Mouse (Mus musculus) embryo, embryonic 11 days (tissue): ENCODE data around the gene Shb.

ENCODE experiments used
- DNase-seq: peaks from one replicate; pipeline ENCODE4 v3.0.0-alpha.2; 2015

Shb gene

DNA sequence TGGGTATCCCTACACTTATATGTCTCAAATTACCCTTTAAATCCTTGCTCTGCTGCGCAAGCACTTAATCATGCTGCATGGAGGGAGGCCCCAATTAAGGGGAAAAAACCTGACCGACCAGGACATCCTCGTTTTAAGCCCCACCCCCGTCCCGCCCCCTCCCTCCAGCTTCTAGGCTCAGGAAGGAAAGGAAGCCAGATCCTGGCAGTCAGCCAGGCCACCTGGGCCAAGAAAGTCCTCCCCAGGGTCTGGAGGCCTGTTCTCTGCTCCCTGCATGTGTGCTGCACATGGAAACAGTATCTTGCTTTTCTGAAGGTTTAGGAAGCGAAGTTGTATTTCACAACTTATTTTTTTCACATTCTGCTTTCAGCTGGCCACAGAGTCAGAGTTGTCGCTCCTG is at the start of gene Shb:
Gene Shb (minus strand): TSS at position 96 of the 400 bp plus-strand sequence.
- peak; percentile 85 for DNase-seq

DNA sequence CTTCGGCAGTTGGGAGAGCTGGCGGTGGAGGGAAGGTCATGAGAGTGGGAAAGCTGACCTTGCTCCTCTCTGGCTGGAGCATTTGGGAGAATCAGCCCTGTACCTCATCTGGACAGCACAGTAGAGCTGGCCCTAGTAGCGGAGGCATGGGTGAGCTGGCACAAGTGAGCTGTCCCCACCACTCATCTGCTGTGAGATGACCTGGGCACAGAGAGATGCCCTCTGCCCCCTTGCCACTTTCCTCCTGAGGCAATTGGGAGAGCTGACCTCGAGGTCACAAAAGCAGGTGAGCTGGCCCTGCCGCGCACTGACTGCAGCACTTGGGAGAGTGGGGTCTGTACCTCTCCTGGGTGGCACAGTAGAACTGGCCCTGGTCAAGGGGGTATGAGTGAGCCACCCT is 48.8 kb upstream of the Shb start:
- no peak for DNase-seq

DNA sequence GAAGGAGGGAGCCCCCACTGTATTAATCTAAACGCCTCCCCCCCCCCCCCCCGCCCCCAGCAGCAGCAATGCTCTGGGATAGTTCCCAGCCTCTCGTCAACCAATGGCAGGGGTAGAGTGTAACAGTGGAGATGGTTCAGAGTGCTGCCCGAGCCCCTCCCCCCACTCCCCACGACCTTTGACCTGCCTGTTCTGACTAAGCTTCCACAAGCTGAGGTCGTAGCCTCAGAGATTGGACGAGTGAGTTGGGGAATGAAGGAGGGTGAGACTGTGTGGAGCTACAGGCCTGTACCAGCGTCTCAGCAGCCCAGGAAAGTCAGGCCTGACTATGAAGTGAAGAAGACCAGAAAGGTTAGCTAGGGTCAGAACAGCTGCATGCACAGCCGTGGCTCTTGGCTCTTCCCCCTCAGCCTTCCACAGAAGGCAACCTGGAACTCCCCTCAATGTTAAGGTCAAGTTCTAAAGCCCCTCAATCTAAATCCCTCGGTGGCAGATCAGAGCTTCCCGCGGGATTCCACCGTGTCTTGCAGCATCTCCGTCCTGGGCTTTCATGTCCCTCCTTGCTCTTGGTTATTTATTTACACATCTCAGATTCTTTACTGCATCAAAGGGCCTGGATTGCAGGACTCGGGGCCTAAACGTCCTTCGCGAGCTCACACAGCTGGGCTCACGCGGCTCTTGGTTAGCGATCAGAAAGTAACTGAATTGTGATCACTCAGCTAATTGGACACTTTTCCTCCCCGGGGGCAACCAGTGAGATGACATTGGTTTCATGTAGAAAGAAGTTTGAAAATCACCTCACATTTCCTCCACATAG is 46.5 kb upstream of the Shb start:
- DNase-seq, result peak; percentile 64

DNA sequence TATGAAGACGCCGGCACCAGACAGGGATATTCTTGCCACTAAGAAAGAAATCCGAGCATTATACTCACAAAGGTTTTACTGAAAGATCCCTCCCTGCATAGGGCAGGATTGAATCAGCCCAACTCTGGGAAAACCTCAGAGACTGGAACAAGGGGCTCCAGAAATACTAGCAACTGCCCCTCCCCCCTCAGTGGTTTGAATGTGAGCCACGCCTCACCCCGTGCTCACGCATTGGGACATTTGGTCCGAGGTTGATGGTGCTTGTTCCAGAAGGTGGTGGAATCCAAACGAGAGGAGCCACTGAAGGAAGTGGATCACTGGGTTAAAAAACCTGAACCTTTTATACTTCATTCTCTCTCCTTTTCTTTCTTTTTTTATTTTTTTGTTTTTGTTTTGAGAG is 45.4 kb upstream of the Shb start:
- DNase-seq, result peak; percentile 58

DNA sequence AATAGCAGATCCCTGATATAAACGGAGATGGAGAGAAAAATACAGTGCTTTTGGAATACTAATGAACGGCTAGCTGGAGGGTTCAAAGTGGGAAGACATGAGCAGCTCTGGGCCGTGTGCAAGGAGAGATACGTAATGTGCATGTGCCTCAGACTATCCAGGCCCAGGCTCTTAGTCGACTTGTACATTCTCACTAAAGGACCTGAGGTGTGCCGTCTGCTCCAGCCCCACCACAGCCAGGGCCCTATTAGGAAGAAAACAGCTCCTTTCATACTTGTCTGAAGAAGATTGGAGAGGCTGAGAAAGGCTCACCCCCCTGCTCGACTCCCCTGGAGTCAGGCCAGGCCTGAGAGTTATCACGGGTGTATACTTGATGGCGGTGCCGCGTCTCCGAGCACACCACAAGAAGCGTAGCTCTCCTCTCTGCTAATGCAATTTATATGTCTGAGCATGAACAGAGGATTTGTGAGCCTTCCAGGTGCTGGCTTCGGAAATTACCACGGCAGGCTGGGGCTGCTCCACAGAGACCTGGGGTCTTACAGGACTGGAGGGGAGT is 42.4 kb upstream of the Shb start:
- no peak for DNase-seq

DNA sequence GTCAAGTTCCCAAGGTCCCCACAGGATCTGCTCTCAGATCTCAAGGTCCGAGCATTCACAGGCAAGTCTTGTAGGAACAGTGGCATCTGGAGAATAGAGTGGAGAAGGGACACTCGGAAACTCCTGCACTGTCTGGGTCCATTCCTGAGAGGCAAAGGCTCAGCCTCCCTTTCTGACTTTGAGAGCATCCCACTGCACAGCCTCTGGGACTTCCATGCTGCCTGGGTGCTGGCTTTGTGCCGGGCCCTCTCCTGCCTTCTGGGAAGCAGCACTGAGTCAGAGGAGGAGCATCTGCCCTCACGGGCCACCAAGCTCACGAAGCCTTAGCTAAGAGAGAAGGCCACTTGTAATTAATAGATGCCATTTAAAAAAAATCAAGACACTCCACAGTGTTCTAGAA is 37.3 kb upstream of the Shb start:
- DNase-seq, result no peak

DNA sequence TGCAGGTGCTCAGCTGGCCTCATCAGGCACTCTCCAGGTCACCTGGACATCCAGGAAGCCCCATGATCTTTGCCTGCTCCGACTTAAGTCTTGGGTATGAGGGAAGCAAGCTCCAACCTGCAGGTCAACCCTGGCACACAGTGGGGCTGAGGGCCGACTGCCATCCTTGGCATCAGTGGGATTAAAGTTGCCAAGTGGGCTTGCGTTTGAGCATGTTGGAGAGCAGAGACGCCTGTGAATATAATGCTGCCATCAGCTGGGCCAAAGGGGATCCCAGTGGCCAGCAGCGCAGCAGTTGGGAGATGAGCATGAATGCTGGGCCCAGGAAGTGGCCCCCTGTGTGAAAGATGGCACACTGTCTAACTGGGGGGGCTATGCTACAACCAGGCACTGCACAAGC is 25.9 kb upstream of the Shb start:
- DNase-seq, result no peak

DNA sequence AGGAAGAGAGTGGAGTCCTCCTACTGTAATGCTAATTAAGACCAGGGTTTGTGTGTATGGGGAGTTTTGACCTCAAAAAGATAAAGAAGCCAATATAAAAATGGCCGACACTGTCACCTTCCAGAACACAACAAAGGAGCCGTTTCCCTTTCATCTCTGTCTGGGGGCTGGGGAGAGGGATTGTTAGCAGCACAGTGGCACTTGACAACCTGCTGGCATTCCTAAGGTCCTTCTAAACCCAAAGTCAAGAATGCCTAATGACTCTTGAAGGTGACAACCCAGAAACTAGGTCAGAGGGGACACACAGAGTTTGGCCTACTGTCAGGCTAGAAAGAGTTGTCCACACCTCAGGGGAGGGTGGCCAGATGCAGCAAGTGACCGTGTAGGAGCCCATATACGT is 20.3 kb upstream of the Shb start:
- DNase-seq, result no peak

DNA sequence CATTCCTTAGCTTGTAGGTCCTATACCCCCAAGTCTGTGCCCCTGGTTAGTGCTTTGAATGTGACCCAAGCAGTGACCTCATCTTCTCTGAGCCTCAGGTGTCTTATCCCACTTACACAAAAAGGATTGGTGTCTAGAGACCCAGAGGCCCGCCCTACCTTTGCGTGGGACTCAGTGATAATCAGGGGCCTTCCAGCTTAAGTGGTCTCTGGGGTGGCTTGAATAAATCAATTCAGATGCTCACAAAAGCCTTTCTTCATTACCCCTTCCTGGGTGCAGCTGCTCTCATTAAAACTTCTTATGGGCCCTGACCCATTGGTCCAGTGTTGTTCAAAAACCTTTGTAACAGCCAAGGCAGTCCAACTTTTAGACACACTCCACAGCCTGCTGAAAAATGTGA is 18.7 kb upstream of the Shb start:
- DNase-seq, result peak; percentile 19

DNA sequence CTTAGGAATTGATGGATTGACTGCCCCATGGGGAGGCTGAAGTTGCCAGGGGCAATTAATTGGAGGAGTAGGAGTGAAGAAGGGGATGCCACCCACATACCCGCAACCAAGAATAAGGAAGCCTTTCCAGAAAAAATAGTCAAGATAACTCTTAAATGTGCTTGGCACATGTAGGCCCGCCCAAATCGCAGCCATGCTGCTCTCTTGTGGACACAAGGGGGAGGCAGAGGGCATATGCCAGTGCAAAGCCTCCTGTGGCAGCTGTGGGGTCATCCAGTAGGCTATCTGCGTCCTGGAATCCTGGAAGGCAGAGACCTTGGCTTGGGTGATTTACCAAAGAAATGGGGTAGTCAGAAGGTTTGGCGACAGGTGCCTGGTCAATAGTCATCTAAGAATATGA is 17.2 kb upstream of the Shb start:
- DNase-seq, result peak; percentile 54

DNA sequence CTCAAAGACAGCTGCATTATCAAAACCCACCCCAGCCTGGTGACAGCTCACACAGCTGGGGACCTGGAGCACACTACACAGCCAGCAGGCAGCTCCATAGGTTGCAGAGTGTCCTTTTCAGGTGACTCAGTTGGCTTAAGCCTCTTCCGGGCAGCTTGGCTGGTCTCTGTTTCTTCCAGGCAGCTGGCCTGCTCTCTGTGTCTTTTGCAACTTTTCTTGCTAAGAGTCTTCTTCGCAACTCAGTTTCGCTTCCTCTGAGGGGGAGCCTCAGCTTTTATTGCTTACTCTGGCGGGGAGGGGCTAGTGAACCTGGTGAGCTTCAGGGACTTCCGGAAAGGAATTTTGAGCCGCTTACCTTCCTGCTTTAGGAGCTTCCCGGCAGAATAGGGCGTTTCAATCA is 13.6 kb upstream of the Shb start:
- no peak for DNase-seq

DNA sequence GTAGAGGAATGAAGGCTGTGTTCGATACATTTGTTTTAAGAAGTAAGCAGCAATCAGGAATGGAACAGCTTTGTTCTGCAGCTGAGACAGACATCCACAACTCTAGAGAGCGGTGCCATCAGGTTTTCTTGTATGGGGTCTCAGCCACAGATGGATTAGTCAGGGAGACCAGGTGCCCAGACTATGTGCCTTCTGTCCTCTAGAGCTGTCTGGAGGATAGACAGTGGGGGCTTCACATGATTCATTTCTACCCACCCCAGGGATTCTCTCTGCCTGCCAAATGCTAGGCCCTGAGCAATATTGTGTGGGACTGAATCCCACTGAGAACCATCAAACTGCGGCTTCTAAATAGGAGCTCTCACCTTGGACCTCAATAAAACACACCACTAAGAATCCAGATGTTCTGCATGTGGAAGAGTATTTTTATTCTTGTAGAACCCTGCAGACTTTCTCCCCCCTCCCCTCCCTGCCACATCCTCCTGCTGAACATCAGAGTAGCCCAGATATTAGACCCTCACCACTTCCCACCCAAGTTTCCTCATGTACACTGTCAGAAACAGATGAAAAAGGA is 11.3 kb upstream of the Shb start:
- DNase-seq, result no peak

DNA sequence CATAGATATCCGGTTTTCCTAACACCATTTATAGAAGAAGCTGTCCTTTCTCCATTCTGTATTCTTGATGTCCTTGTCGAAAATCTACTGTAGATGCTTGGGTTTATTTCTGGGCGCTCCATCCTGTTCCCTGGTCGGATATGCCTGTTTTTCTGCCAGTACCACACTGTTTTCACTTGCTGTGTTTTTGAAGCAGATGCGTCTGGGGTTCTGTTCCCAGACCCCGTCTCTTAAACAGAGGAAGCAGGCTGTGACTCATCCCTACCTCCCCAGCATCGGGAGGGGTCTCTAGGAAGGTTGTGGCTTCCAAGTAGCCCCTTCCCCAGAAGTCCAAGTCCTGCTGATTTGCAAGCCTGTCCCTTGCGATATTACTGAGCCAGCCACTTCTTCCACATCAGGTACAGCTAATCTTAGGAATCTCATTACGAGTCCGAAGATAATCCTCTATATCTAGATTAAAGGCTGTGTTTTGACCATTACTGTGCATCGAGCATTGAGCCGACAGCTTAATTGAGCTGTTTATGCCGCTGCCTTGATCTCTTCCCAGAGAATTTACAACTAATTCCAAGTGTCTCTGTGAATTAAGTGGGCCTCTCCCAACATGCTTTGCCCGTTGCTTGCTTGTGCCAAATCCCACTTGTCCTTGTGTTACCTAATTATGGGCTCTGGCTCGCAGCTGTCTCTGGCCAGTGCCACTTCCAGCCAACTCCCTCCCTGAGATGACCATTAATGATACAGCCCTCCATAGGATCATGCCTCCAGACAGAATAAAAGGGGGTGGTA is 8.1 kb upstream of the Shb start:
- DNase-seq, result no peak

DNA sequence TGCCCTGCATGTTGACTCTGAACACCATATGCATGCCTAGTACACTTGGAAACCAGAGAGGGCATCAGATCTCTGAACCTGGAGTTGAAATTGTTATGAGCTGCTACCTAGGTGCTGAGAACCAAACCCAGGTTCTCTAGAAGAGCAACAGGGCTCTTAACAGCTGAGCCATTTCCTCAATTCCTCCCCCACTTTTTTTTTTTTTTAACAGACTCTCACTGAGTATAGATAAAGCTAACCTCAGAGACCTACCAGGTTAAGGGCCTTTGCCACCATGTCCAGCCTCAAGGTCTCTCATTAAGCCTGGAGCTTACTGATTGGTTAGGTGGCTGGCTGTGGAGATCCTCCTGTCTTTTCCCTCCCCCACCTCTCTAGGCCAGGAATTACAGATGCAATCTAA is 6.9 kb upstream of the Shb start:
- DNase-seq, result no peak

DNA sequence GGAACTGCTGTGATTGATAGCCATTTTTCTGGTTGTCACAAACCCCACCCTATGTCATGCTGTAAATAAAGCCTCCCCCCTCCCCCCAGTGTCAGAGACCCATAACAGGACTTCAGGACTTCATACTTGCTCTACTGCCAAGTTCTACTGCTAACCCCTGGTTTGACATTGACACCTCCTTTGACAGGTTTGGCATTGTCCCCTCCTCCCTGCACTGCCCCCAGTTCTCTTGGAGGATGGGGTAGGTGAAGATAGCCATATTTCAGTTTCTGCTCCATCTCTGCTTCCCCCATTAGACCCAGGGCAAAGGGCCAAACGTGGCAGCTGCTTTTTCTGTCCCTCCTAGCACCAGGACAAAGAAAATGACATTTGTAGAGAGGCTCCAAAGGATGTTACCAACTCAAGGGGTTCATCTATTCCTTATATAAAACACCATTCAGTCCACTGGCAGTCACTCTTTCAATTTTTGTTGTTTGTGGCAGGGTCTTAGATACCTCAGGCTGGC is 1.2 kb upstream of the Shb start:
- DNase-seq, result no peak

DNA sequence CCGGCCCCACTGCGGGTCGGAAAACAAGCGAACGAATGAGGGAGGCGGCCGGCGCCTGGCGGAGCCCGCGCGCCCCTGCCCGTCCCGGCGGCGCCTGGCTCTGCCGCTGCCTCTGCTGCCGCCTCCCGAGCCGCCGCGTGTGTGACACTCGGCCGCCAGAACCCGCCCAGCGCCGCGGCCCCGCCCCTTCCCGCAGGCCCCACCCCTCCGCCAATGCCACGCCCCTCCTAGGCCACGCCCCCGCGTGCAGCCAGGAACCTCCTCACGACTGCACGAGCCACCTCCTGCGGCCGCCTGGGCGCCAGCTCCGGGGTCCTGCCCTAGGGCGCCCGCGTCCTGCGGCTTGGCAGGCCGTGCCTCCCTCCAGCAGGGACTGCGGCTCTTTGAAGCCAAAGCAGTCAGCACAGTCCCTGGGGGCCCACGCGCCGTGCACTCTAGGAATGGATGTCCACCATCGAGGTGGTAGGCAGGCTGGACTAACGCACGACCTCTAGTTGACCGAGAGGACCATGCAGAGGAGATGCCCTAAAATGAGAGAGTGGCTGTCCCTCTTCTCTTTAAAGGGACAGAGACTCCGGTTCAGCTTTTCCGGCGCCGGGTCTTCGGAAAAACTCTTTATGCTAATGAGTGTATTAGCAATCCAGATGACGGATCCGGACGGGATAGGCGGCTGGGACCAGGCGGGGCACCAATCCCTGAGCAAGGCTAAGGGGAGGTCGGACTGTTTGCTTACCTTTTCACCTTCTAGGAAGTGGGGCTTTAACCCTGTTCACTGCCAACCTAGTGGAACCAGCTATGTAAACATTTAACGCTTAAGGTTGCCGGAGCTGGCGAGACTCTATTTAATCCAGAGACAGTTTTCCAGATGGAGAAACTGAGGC is 1.4 kb downstream of the Shb start:
- DNase-seq, result peak; percentile 94

DNA sequence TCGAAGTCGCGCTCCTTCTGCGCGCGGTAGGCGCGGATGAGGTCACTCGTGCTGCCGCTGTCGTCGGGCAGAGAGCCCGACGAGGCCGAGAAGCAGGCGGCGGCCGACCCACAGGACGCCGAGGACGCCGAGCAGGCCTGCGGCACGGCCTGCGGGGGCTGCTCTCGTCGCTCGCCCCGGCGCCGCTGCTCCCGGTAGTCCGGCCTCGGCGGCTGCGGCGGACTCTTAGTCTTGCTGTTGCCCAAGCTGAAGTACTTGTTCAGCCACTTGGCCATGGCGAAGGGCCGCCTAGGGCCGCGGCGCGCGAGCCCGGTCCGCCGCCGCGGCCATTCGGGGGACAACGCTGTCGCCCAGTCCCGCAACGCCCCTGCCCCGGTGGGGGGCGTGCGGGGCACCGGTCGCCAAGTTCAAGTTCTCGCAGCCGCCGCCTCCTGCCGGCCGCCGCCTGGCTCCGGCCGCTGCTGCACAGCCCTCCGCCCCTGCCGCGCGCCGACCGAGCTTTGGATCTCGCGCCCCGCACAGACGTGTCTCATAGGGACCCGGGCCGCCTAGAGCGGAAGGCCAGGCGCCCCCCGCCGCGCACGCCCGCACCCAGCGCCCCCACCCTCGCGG is 2.2 kb downstream of the Shb start:
- peak; percentile 71 for DNase-seq

DNA sequence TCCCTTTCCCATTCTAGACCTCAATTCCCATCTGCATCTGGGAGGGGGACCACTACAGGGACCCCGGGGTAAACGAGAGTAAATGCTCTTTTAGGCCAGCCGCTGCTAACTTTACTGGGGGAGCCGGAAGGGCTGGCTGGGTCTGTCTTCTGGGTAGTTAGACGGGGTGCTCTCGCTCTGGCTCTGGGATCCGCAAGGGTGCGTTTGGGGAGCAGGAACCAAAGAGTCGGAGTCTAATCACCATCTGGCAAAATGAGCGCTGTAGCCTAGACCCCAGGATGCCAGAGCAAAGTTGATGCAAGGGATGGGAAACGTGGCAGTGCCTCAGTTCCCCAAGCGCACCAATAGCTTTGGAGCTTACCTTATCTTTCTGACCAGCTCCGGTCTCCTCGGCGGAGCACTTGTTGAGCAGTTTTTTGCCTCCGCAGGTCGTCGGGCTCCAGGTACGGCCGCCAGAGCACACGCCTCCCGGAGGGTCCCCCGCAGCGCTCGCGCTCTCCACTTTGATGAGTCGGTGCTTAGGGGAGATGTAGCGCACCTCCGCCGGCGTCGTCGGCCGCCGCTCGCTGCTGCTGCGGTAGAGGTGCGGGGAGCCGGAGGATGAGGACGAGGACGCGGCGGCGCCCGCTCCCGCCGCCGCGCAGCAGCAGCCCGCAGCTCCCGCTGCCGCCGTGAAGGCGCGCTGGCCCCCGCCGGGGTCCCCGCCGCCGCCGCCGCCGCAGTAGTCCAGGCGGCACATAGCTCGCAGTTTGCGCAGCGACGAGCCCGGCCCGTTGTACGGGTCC is 2.9 kb downstream of the Shb start:
- DNase-seq, result no peak

DNA sequence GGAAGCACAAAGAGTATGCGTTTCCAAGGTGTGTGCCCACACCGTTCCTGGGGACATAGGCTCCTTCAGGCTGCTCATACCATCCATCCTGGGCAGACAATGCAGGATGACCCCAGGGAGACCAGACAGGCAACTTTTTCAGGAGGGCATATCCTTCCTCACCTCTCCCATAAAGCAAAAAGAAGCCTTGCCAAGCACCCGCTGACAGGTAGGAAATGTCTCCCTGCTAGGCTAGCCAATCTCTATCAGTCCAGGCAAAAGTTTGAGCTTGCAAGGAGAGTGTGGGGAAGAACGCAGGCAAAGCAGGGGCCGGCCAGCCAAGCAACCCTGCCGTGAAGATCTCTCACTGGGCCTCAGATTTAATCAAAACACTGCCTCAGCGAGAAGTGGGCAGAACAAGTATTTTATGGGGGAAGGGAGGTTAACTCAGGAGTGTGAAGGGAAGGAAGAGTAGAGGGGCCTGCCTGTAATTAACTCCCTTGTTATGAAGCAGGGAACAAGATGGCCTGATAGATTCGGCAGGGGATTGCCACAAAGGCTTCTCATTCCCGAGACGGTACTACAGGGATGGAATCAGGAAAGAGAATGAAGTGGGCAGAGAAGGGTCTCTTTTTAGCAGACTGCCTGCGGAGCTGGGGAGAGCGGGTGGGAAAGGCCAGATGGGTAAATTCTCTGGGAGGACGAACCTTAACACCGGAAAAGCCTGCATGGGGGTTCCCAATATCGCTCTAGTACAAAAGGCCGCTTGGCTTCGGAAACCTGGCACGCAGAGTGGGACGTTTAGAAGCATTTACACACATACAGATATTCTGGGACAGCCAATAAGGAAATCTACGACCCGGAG is 3.7 kb downstream of the Shb start:
- no peak for DNase-seq
